Mouse (Mus musculus): ENCODE data around the gene Rrm2.

GRCm38 (mm10) chr12:24715268-24715896 lies 7.3 kb downstream of the Rrm2 start:
- TF ChIP-seq CTCF (IDR thresholded peaks at IDR 0.05; ENCODE audit: low read depth) (no peak), EP300 (IDR thresholded peaks at IDR 0.05; ENCODE audit: low read depth) (no peak)

All from heart, postnatal 0 days (tissue).